Comparison of ENCODE assay signal across 18 mouse cellular contexts in genomic region chr6:139777576-139778282, GRCm38 (mm10).
DNase-seq lines count a peak whose midpoint lies in the region; ATAC-seq lines count a peak whose summit lies in the region.
"Had no signal": no experiment of that assay in that cellular context is flagged by ENCODE, and none has a peak within 500 bp of the region (broad histone marks: within the 10 kb centered on the region; RNA-seq: fewer than 3 reads in every experiment).

No protein-coding gene starts in this region.

- ATAC-seq in intestine, embryonic 16.5 days, result peak; percentile 75
- ATAC-seq: midbrain, embryonic 13.5 days had no signal

- no peak overlapping the region for H3K9ac ChIP-seq in intestine, embryonic 16.5 days (ENCODE audit: low read depth, low read length)
- H3K9ac ChIP-seq: hindbrain, embryonic 13.5 days; midbrain, embryonic 13.5 days had no signal

- no peak overlapping the region for H3K27ac ChIP-seq in intestine, embryonic 16.5 days (ENCODE audit: low read length)
- H3K27ac ChIP-seq: hindbrain, embryonic 13.5 days; macrophage; midbrain, embryonic 13.5 days had no signal

- no peaks in the 10 kb centered on the region for H3K36me3 ChIP-seq in intestine, embryonic 16.5 days (ENCODE audit: control insufficient read depth, insufficient read depth, low read length)
- H3K36me3 ChIP-seq: hindbrain, embryonic 13.5 days; midbrain, embryonic 13.5 days had no signal

- no peak overlapping the region for H3K4me2 ChIP-seq in intestine, embryonic 16.5 days (ENCODE audit: low read depth, low read length)
- H3K4me2 ChIP-seq: hindbrain, embryonic 13.5 days; midbrain, embryonic 13.5 days had no signal

- intact Hi-C loops in left cerebral cortex, postnatal 14 days (cut with DNase I), result no loop called here

- WGBS in intestine, embryonic 16.5 days, result 40% methylated on average over 11 of the region's 11 CpGs

- H3K27me3 ChIP-seq in intestine, embryonic 16.5 days (replicated peaks; ENCODE audit: control insufficient read depth, insufficient read depth, low read length), result no peaks in the 10 kb centered on the region
- H3K27me3 ChIP-seq: hindbrain, embryonic 13.5 days; midbrain, embryonic 13.5 days had no signal

- no peak overlapping the region for H3K4me3 ChIP-seq in intestine, embryonic 16.5 days (ENCODE audit: low read length)
- H3K4me3 ChIP-seq: hindbrain, embryonic 13.5 days; midbrain, embryonic 13.5 days had no signal

- H3K9me3 ChIP-seq in intestine, embryonic 16.5 days (ENCODE audit: control insufficient read depth, low read length), result no peaks in the 10 kb centered on the region
- H3K9me3 ChIP-seq: hindbrain, embryonic 13.5 days; midbrain, embryonic 13.5 days had no signal

- no peaks in the 10 kb centered on the region for H3K4me1 ChIP-seq in intestine, embryonic 16.5 days (ENCODE audit: control insufficient read depth, insufficient read depth, low read length)
- H3K4me1 ChIP-seq: hindbrain, embryonic 13.5 days; midbrain, embryonic 13.5 days had no signal

- DNase-seq in kidney, postnatal 4 days, result peak; percentile 42 to 48
- DNase-seq in kidney, postnatal 25 days, result no peak
- DNase-seq in embryo, embryonic 9.5 days (ENCODE audit: extremely low spot score), result peak; percentile 19
- peak; percentile 66 for DNase-seq in lung, postnatal 14 days
- DNase-seq in spleen, postnatal 14 days (ENCODE audit: low spot score in 2 of 2), result no peak
- no peak for DNase-seq in frontal cortex, postnatal 14 days (ENCODE audit: low spot score in 2 of 2)
- DNase-seq in left cerebral cortex, postnatal 14 days (ENCODE audit: low spot score in 2 of 2), result no peak
- DNase-seq: cerebellum, adult 8-10 months; gastrocnemius, postnatal 25 days; heart, postnatal 10 days; layer of hippocampus, postnatal 36 days; left cerebral cortex, postnatal 4 days; right cerebral cortex, adult 18-20 months; thymus, postnatal 14 days had no signal

Comparison
In these comparisons a context has a peak if more than half of its experiments do, and no peak if none do; other contexts are left out.
1. DNase-seq: peak in kidney, postnatal 4 days (2 of 2), embryo, embryonic 9.5 days (single experiment) and lung, postnatal 14 days (single experiment); none in kidney, postnatal 25 days (0 of 2), spleen, postnatal 14 days (0 of 2), frontal cortex, postnatal 14 days (0 of 2) and left cerebral cortex, postnatal 14 days (0 of 2).